Mouse (Mus musculus) embryonic facial prominence, embryonic 15.5 days (tissue): ENCODE data around the gene Gm13275. TPM values are rescaled to one million over a fixed set of nuclear protein-coding genes. Genes with fewer than 3 reads are reported as not detected.
"Not testable (repeated sequence)": the region's sequence is repeated elsewhere in the genome, so short reads cannot be mapped to it uniquely, and the experiment has no call there.

Experiments used
- ATAC-seq: fragments of 200-750 bp; cut with Nextera tagmentation; 2 replicates; pipeline ENCODE4 v1.8.0; 2017; ENCODE audit warnings: low read depth, moderate TSS enrichment; ENCODE audit not compliant: insufficient number of reproducible peaks, low FRiP score, low TSS enrichment
- H3K27ac ChIP-seq: fragments of 300-500 bp; sonication (generic); replicated peaks from 2 replicates; pipeline ENCODE4 v1.5.1; 2015; ENCODE audit warnings: mild to moderate bottlenecking, inconsistent platforms
- H3K27me3 ChIP-seq: fragments of 300-500 bp; sonication (generic); 2 replicates; pipeline ENCODE4 v1.6.1; 2015; ENCODE audit warnings: inconsistent platforms
- H3K36me3 ChIP-seq: fragments of 300-500 bp; sonication (generic); 2 replicates; pipeline ENCODE4 v1.6.1; 2015; ENCODE audit warnings: mild to moderate bottlenecking, inconsistent platforms
- H3K4me1 ChIP-seq: fragments of 300-500 bp; sonication (generic); 2 replicates; pipeline ENCODE4 v1.6.1; 2015; ENCODE audit warnings: inconsistent platforms
- H3K4me2 ChIP-seq: fragments of 300-500 bp; sonication (generic); replicated peaks from 2 replicates; pipeline ENCODE4 v1.6.1; 2015; ENCODE audit warnings: mild to moderate bottlenecking, inconsistent platforms
- H3K4me3 ChIP-seq: fragments of 300-500 bp; sonication (generic); replicated peaks from 2 replicates; pipeline ENCODE4 v1.5.1; 2015; ENCODE audit warnings: mild to moderate bottlenecking, inconsistent platforms
- H3K9ac ChIP-seq: fragments of 300-500 bp; sonication (generic); 2 replicates; pipeline ENCODE4 v1.6.1; 2015; ENCODE audit warnings: inconsistent platforms
- H3K9me3 ChIP-seq: fragments of 300-500 bp; sonication (generic); replicated peaks from 2 replicates; pipeline ENCODE4 v1.6.1; 2016; ENCODE audit warnings: inconsistent platforms
- WGBS: fragments of 180-500 bp; shearing (Covaris S2); methylation state at CpG from one replicate; pipeline ENCODE4 v1.1.7; 2015; 5-methylcytosine and 5-hydroxymethylcytosine counted together
- polyA plus RNA-seq: library from polyadenylated mRNA; unstranded; fragments of >200 nt; fragmentation: Nextera tagmentation; extraction: Ambion mirVana; gene quantifications from 2 replicates; pipeline ENCODE4 v1.2.1, GENCODE M21; 2015

Gm13275 gene
- polyA plus RNA-seq, 1 experiment from 2014 or later: not detected

DNA sequence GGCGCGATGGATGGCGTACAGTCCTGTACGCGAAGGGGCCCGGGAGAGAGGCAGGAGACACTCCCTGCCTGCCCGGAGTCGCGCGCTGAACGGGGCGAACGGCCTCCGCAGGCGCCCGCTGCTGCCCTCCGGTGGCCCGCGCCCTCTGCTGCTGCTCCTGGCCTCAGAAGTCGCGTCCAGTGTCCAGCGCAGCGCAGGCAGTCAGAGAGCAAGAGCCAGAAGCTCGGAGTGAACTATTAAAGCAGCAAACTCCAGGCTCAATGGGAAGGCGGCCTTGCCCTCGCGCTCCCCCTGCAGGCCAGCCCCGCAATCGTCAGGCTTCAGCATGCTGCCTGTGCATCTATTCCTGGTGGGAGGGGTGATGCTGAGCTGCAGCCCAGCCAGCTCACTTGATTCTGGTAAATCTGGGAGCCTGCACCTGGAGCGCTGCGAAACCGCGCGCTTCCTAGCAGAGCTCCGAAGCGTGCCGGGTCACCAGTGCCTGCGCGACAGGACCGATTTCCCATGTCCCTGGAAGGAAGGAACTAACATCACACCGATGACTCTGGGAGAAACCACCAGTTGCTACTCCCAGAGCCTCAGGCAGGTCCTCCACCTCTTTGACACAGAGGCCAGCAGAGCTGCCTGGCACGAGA is 30.8 kb upstream of the Gm13275 start:
- H3K9me3 ChIP-seq, H3K9ac ChIP-seq, H3K36me3 ChIP-seq, H3K4me1 ChIP-seq, ATAC-seq, H3K27me3 ChIP-seq: not testable (repeated sequence)
- peak overlapping the region; percentile 50 for H3K4me2 ChIP-seq
- peak overlapping the region; percentile 44 for H3K4me3 ChIP-seq
- peak overlapping the region; percentile 75 for H3K27ac ChIP-seq
- 3% methylated on average over 37 of the region's 42 CpGs for WGBS

DNA sequence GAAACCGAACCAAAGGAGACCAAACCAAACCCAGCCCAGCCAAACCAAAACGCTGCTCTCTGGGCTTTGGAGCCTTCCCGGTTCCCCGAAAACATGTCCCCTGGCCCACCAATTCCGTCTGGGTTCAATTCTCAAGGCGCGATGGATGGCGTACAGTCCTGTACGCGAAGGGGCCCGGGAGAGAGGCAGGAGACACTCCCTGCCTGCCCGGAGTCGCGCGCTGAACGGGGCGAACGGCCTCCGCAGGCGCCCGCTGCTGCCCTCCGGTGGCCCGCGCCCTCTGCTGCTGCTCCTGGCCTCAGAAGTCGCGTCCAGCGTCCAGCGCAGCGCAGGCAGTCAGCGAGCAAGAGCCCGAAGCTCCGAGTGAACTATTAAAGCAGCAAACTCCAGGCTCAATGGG is 20.8 kb upstream of the Gm13275 start, which contains the start of gene Gm13290:
Gene Gm13290 (plus strand): TSS at position 301 of the 400 bp plus-strand sequence.
- H3K4me2 ChIP-seq, H3K27me3 ChIP-seq, ATAC-seq, H3K9me3 ChIP-seq, H3K27ac ChIP-seq, H3K4me1 ChIP-seq, H3K36me3 ChIP-seq, H3K9ac ChIP-seq, H3K4me3 ChIP-seq: not testable (repeated sequence)
- no CpG with 5 or more reads among the region's 32 CpGs for WGBS

DNA sequence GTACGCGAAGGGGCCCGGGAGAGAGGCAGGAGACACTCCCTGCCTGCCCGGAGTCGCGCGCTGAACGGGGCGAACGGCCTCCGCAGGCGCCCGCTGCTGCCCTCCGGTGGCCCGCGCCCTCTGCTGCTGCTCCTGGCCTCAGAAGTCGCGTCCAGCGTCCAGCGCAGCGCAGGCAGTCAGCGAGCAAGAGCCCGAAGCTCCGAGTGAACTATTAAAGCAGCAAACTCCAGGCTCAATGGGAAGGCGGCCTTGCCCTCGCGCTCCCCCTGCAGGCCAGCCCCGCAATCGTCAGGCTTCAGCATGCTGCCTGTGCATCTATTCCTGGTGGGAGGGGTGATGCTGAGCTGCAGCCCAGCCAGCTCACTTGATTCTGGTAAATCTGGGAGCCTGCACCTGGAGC is 17.7 kb upstream of the Gm13275 start, which contains the start of gene Gm13289:
Gene Gm13289 (plus strand): TSS at position 301 of the 400 bp plus-strand sequence.
- not testable (repeated sequence) for ATAC-seq, H3K4me3 ChIP-seq, H3K27me3 ChIP-seq, H3K9ac ChIP-seq, H3K27ac ChIP-seq, H3K9me3 ChIP-seq, H3K4me1 ChIP-seq, H3K36me3 ChIP-seq, H3K4me2 ChIP-seq
- WGBS: no CpG with 5 or more reads among the region's 29 CpGs

DNA sequence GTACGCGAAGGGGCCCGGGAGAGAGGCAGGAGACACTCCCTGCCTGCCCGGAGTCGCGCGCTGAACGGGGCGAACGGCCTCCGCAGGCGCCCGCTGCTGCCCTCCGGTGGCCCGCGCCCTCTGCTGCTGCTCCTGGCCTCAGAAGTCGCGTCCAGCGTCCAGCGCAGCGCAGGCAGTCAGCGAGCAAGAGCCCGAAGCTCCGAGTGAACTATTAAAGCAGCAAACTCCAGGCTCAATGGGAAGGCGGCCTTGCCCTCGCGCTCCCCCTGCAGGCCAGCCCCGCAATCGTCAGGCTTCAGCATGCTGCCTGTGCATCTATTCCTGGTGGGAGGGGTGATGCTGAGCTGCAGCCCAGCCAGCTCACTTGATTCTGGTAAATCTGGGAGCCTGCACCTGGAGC is 14.7 kb upstream of the Gm13275 start, which contains the start of gene Gm13272:
Gene Gm13272 (plus strand): TSS at position 301 of the 400 bp plus-strand sequence.
- WGBS: no CpG with 5 or more reads among the region's 29 CpGs
- H3K36me3 ChIP-seq, H3K9ac ChIP-seq, ATAC-seq, H3K27ac ChIP-seq, H3K4me2 ChIP-seq, H3K27me3 ChIP-seq, H3K4me3 ChIP-seq, H3K4me1 ChIP-seq, H3K9me3 ChIP-seq: not testable (repeated sequence)

DNA sequence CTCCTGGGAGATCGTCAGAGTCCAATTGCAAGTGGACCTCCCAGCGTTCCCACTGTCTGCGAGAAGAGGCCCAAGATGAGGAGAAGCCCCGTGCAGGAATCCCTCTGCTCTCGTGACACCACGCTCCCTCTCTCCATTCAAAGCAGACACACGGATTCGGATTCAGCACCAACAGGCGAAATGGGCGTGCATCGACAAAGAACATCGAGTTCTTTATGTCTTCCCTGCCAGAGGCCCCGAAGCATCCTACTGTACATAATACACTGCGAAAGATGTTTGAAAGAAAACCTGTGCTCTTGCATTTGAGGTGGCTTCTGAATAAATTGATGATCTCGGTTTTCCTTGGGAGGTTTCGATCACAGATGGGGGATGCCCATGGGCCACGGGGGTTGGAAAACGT is 14.0 kb upstream of the Gm13275 start:
- 47% methylated on average over 16 of the region's 18 CpGs for WGBS

DNA sequence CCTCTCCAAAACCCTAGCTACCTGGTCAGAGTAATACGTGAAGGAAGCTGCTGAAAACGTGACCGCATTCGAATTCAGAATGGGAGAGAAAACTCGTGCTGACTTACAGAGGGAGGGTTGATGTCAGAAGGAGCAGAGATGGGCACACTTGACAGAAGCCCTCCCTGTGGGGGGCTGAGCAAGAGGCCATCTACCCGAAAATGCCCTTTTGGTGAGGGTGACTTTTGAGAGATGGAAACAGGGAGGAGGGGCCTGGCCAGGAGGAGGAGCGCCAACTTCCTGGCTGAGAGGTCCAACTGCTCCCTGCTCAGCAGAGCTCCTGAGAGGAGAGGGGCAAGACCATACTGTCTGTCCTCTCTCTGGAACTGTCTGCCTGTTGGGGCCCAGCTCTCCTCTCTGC is 12.5 kb upstream of the Gm13275 start, which contains the start of gene Ifnz:
Gene Ifnz (plus strand): TSS at position 301 of the 400 bp plus-strand sequence.
- not testable (repeated sequence) for H3K4me1 ChIP-seq, ATAC-seq, H3K9me3 ChIP-seq, H3K36me3 ChIP-seq, H3K9ac ChIP-seq, H3K27me3 ChIP-seq
- Histone ChIP-seq H3K27ac (peak within 1 kb of the TSS; percentile 68), H3K4me3 (peak within 1 kb of the TSS; percentile 28), H3K4me2 (peak within 1 kb of the TSS; percentile 39)
- WGBS: 13% methylated on average over 4 of the region's 7 CpGs

More for the DNA sequence above, 14.0 kb upstream of the Gm13275 start:
- not testable (repeated sequence) for H3K27me3 ChIP-seq, ATAC-seq, H3K27ac ChIP-seq, H3K4me3 ChIP-seq, H3K36me3 ChIP-seq, H3K9ac ChIP-seq, H3K4me1 ChIP-seq, H3K9me3 ChIP-seq, H3K4me2 ChIP-seq

DNA sequence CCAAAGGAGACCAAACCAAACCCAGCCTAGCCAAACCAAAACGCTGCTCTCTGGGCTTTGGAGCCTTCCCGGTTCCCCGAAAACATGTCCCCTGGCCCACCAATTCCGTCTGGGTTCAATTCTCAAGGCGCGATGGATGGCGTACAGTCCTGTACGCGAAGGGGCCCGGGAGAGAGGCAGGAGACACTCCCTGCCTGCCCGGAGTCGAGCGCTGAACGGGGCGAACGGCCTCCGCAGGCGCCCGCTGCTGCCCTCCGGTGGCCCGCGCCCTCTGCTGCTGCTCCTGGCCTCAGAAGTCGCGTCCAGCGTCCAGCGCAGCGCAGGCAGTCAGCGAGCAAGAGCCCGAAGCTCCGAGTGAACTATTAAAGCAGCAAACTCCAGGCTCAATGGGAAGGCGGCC is 12.0 kb upstream of the Gm13275 start:
- 0% methylated on average over 3 of the region's 31 CpGs for WGBS
- ATAC-seq, H3K9ac ChIP-seq, H3K4me1 ChIP-seq, H3K9me3 ChIP-seq, H3K36me3 ChIP-seq, H3K27me3 ChIP-seq: not testable (repeated sequence)
- H3K4me2 ChIP-seq: peak overlapping the region; percentile 39
- peak overlapping the region; percentile 68 for H3K27ac ChIP-seq
- peak overlapping the region; percentile 28 for H3K4me3 ChIP-seq

DNA sequence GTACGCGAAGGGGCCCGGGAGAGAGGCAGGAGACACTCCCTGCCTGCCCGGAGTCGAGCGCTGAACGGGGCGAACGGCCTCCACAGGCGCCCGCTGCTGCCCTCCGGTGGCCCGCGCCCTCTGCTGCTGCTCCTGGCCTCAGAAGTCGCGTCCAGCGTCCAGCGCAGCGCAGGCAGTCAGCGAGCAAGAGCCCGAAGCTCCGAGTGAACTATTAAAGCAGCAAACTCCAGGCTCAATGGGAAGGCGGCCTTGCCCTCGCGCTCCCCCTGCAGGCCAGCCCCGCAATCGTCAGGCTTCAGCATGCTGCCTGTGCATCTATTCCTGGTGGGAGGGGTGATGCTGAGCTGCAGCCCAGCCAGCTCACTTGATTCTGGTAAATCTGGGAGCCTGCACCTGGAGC is 8.9 kb upstream of the Gm13275 start, which contains the start of gene Gm13276:
Gene Gm13276 (plus strand): TSS at position 301 of the 400 bp plus-strand sequence.
- ATAC-seq, H3K9me3 ChIP-seq, H3K9ac ChIP-seq, H3K4me2 ChIP-seq, H3K4me3 ChIP-seq, H3K36me3 ChIP-seq, H3K27ac ChIP-seq, H3K4me1 ChIP-seq, H3K27me3 ChIP-seq: not testable (repeated sequence)
- WGBS: no CpG with 5 or more reads among the region's 27 CpGs

DNA sequence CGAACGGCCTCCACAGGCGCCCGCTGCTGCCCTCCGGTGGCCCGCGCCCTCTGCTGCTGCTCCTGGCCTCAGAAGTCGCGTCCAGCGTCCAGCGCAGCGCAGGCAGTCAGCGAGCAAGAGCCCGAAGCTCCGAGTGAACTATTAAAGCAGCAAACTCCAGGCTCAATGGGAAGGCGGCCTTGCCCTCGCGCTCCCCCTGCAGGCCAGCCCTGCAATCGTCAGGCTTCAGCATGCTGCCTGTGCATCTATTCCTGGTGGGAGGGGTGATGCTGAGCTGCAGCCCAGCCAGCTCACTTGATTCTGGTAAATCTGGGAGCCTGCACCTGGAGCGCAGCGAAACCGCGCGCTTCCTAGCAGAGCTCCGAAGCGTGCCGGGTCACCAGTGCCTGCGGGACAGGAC is 5.9 kb upstream of the Gm13275 start, which contains the start of gene Gm13277:
Gene Gm13277 (plus strand): TSS at position 231 of the 400 bp plus-strand sequence.
- ATAC-seq, H3K4me2 ChIP-seq: not testable (repeated sequence)
- WGBS: 0% methylated on average over 4 of the region's 28 CpGs

DNA sequence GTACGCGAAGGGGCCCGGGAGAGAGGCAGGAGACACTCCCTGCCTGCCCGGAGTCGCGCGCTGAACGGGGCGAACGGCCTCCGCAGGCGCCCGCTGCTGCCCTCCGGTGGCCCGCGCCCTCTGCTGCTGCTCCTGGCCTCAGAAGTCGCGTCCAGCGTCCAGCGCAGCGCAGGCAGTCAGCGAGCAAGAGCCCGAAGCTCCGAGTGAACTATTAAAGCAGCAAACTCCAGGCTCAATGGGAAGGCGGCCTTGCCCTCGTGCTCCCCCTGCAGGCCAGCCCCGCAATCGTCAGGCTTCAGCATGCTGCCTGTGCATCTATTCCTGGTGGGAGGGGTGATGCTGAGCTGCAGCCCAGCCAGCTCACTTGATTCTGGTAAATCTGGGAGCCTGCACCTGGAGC is 3.0 kb upstream of the Gm13275 start, which contains the start of gene Gm13278:
Gene Gm13278 (plus strand): TSS at position 301 of the 400 bp plus-strand sequence.
- not testable (repeated sequence) for H3K27ac ChIP-seq, H3K4me2 ChIP-seq, H3K36me3 ChIP-seq, H3K4me3 ChIP-seq, H3K4me1 ChIP-seq, H3K27me3 ChIP-seq, H3K9ac ChIP-seq, ATAC-seq, H3K9me3 ChIP-seq
- WGBS: no CpG with 5 or more reads among the region's 28 CpGs

More for the DNA sequence above, 5.9 kb upstream of the Gm13275 start, which contains the start of gene Gm13277:
- not testable (repeated sequence) for H3K9ac ChIP-seq, H3K27me3 ChIP-seq, H3K4me3 ChIP-seq, H3K27ac ChIP-seq, H3K9me3 ChIP-seq, H3K4me1 ChIP-seq, H3K36me3 ChIP-seq

DNA sequence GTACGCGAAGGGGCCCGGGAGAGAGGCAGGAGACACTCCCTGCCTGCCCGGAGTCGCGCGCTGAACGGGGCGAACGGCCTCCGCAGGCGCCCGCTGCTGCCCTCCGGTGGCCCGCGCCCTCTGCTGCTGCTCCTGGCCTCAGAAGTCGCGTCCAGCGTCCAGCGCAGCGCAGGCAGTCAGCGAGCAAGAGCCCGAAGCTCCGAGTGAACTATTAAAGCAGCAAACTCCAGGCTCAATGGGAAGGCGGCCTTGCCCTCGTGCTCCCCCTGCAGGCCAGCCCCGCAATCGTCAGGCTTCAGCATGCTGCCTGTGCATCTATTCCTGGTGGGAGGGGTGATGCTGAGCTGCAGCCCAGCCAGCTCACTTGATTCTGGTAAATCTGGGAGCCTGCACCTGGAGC is 2.8 kb downstream of the Gm13275 start, which contains the start of gene Gm13279:
Gene Gm13279 (plus strand): TSS at position 301 of the 400 bp plus-strand sequence.
- ATAC-seq, H3K4me1 ChIP-seq: not testable (repeated sequence)

DNA sequence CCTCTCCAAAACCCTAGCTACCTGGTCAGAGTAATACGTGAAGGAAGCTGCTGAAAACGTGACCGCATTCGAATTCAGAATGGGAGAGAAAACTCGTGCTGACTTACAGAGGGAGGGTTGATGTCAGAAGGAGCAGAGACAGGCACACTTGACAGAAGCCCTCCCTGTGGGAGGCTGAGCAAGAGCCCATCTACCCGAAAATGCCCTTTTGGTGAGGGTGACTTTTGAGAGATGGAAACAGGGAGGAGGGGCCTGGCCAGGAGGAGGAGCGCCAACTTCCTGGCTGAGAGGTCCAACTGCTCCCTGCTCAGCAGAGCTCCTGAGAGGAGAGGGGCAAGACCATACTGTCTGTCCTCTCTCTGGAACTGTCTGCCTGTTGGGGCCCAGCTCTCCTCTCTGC is 5.1 kb downstream of the Gm13275 start, which contains the start of gene Gm13285:
Gene Gm13285 (plus strand): TSS at position 301 of the 400 bp plus-strand sequence.
- not testable (repeated sequence) for H3K27me3 ChIP-seq, ATAC-seq, H3K27ac ChIP-seq, H3K4me3 ChIP-seq, H3K4me1 ChIP-seq, H3K4me2 ChIP-seq, H3K9ac ChIP-seq, H3K9me3 ChIP-seq, H3K36me3 ChIP-seq
- 9% methylated on average over 6 of the region's 7 CpGs for WGBS

More for the DNA sequence above, 2.8 kb downstream of the Gm13275 start, which contains the start of gene Gm13279:
- not testable (repeated sequence) for H3K4me3 ChIP-seq, H3K4me2 ChIP-seq, H3K27ac ChIP-seq, H3K27me3 ChIP-seq, H3K9me3 ChIP-seq, H3K9ac ChIP-seq, H3K36me3 ChIP-seq
- no CpG with 5 or more reads among the region's 28 CpGs for WGBS
